Mouse (Mus musculus) neural tube, embryonic 15.5 days (tissue): ENCODE measurements at regions not wholly inside any gene's neighbourhood (a gene's known extent, or its start where the extent isn't known, plus 50 kb on each side); places are given as distances from the start of the nearest gene placed in this dataset.

ENCODE experiments used
- ATAC-seq: fragments of 200-750 bp; cut with Nextera tagmentation; 2 replicates; pipeline ENCODE4 v1.8.0; 2017; ENCODE audit warnings: mild to moderate bottlenecking, moderate TSS enrichment, moderate library complexity; ENCODE audit not compliant: low FRiP score
- H3K27ac ChIP-seq: fragments of 300-500 bp; sonication (generic); replicated peaks from 2 replicates; pipeline ENCODE4 v1.5.1; 2015; ENCODE audit warnings: mild to moderate bottlenecking, inconsistent platforms
- H3K27me3 ChIP-seq: fragments of 300-500 bp; sonication (generic); replicated peaks from 2 replicates; pipeline ENCODE4 v1.6.1; 2015; ENCODE audit warnings: inconsistent platforms
- H3K36me3 ChIP-seq: fragments of 300-500 bp; sonication (generic); 2 replicates; pipeline ENCODE4 v1.6.1; 2015; ENCODE audit warnings: inconsistent platforms
- H3K4me1 ChIP-seq: fragments of 300-500 bp; sonication (generic); 2 replicates; pipeline ENCODE4 v1.6.1; 2015; ENCODE audit warnings: inconsistent platforms
- H3K4me2 ChIP-seq: fragments of 300-500 bp; sonication (generic); 2 replicates; pipeline ENCODE4 v1.6.1; 2015; ENCODE audit warnings: inconsistent platforms, mild to moderate bottlenecking, moderate library complexity
- H3K4me3 ChIP-seq: fragments of 300-500 bp; sonication (generic); replicated peaks from 2 replicates; pipeline ENCODE4 v1.5.1; 2015; ENCODE audit warnings: mild to moderate bottlenecking, inconsistent platforms
- H3K9ac ChIP-seq: fragments of 300-500 bp; sonication (generic); replicated peaks from 2 replicates; pipeline ENCODE4 v1.6.1; 2015; ENCODE audit warnings: mild to moderate bottlenecking, inconsistent platforms
- H3K9me3 ChIP-seq: fragments of 300-500 bp; sonication (generic); replicated peaks from 2 replicates; pipeline ENCODE4 v1.6.1; 2016; ENCODE audit warnings: inconsistent platforms
- WGBS: fragments of 180-500 bp; shearing (Covaris S2); methylation state at CpG from one replicate; pipeline ENCODE4 v1.1.7; 2015; ENCODE audit warnings: mixed read lengths; 5-methylcytosine and 5-hydroxymethylcytosine counted together

GRCm38 (mm10) chr6:66255378-66255777 lies 279.8 kb upstream of the Mad2l1 start:
- 90% methylated on average over 4 of the region's 4 CpGs for WGBS
- Histone ChIP-seq H3K27ac (no peak overlapping the region), H3K9me3 (no peaks in the 10 kb centered on the region), H3K4me3 (no peak overlapping the region), H3K4me2 (no peak overlapping the region), H3K27me3 (no peaks in the 10 kb centered on the region), H3K36me3 (no peaks in the 10 kb centered on the region), H3K4me1 (no peaks in the 10 kb centered on the region), H3K9ac (no peak overlapping the region)
- ATAC-seq = no peak

GRCm38 (mm10) chr6:66263429-66263828 lies 271.8 kb upstream of the Mad2l1 start:
- Histone ChIP-seq H3K9me3 (no peaks in the 10 kb centered on the region), H3K36me3 (no peaks in the 10 kb centered on the region), H3K27ac (no peak overlapping the region), H3K9ac (no peak overlapping the region), H3K4me2 (no peak overlapping the region), H3K27me3 (no peaks in the 10 kb centered on the region), H3K4me3 (no peak overlapping the region), H3K4me1 (no peaks in the 10 kb centered on the region)
- no peak for ATAC-seq
- 88% methylated on average over 3 of the region's 3 CpGs for WGBS

- H3K4me2 ChIP-seq = no peak overlapping the region
- ATAC-seq = no peak
- H3K36me3 ChIP-seq = no peaks in the 10 kb centered on the region
- no peak overlapping the region for H3K4me3 ChIP-seq
- 79% methylated on average over 1 of the region's 1 CpGs for WGBS
- H3K9ac ChIP-seq = no peak overlapping the region
- no peaks in the 10 kb centered on the region for H3K4me1 ChIP-seq
- no peaks in the 10 kb centered on the region for H3K27me3 ChIP-seq
- no peaks in the 10 kb centered on the region for H3K9me3 ChIP-seq
- H3K27ac ChIP-seq = no peak overlapping the region
These were observed 271.3 kb upstream of the Mad2l1 start for GRCm38 (mm10) chr6:66263918-66264317.

GRCm38 (mm10) chr6:66268427-66268826 lies 266.8 kb upstream of the Mad2l1 start:
- Histone ChIP-seq H3K27me3 (no peaks in the 10 kb centered on the region), H3K4me1 (no peaks in the 10 kb centered on the region), H3K9ac (no peak overlapping the region), H3K36me3 (no peaks in the 10 kb centered on the region), H3K4me3 (no peak overlapping the region), H3K27ac (no peak overlapping the region), H3K4me2 (no peak overlapping the region), H3K9me3 (no peaks in the 10 kb centered on the region)
- ATAC-seq = no peak
- WGBS = 62% methylated on average over 3 of the region's 3 CpGs

DNA sequence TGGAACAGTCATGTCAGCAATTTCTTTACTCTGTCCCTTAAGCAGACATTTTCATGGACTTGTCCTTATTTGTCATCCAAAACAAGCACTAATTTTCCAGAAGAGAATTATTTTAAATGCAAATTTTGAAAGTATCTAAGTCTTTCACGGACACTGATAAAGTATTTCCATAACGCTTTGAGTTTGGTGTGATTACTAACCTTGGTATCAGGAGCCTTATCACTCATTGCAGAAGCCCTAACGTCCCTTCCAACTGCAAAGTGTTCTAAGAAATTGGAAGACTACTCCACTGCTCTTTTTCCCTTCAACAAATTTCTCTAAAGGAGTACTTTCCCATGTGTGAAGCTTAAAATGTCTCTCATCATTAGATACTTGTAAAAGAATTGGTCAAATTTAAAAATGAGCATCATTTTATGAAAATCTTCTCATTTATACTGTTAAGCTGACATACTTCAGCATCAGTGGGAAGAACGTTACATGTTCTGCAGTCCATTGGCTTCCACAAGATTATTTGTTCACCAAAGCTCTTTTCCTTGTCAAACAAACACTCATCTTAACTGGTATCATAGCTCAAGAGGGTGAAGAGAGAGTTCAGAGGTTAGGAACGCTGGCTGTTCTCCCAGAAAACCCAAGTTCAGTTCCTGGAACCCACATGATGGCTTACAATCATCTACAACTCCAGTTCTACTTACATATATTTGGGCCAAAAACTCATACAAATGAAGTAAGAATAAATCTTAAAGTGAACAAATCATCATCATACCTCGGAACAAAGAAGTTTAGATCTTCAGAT lies 263.6 kb upstream of the Mad2l1 start:
- no peak overlapping the region for H3K9ac ChIP-seq
- 90% methylated on average over 6 of the region's 6 CpGs for WGBS
- no peaks in the 10 kb centered on the region for H3K9me3 ChIP-seq
- no peaks in the 10 kb centered on the region for H3K4me1 ChIP-seq
- ATAC-seq = no peak
- no peaks in the 10 kb centered on the region for H3K36me3 ChIP-seq
- no peak overlapping the region for H3K27ac ChIP-seq
- H3K27me3 ChIP-seq = no peaks in the 10 kb centered on the region
- H3K4me2 ChIP-seq = no peak overlapping the region
- no peak overlapping the region for H3K4me3 ChIP-seq

GRCm38 (mm10) chr6:66272216-66272615 lies 263.0 kb upstream of the Mad2l1 start:
- Histone ChIP-seq H3K36me3 (no peaks in the 10 kb centered on the region), H3K4me1 (no peaks in the 10 kb centered on the region), H3K27ac (no peak overlapping the region), H3K4me2 (no peak overlapping the region), H3K9ac (no peak overlapping the region), H3K4me3 (no peak overlapping the region), H3K27me3 (no peaks in the 10 kb centered on the region), H3K9me3 (no peaks in the 10 kb centered on the region)
- 86% methylated on average over 2 of the region's 2 CpGs for WGBS
- ATAC-seq = no peak

GRCm38 (mm10) chr6:66274737-66275136 lies 260.5 kb upstream of the Mad2l1 start:
- WGBS = 93% methylated on average over 4 of the region's 4 CpGs

DNA sequence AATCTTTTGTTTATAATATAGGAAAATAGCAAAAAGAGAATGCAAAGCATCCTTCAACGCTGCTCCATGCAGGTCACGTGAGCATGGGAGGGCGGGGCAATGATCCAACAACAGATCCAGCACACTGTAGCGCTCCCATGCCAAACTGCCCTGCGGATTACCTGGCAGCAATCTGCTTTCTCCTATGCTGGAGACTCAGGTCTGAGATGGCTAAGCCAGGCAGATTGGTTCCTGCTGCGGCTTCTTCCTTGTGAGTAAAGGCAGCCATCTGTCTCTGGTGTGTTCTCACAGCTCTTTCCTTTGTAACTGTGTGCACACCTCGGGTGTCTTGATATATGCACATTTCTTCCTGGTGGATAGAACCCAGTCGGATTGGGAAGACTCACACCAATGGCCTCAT lies 254.5 kb upstream of the Mad2l1 start:
- H3K27me3 ChIP-seq = no peaks in the 10 kb centered on the region
- no peak overlapping the region for H3K4me2 ChIP-seq
- WGBS = 92% methylated on average over 8 of the region's 8 CpGs
- H3K27ac ChIP-seq = no peak overlapping the region
- no peak overlapping the region for H3K4me3 ChIP-seq
- ATAC-seq = no peak
- H3K36me3 ChIP-seq = no peaks in the 10 kb centered on the region
- H3K4me1 ChIP-seq = no peaks in the 10 kb centered on the region
- H3K9ac ChIP-seq = no peak overlapping the region
- 0 out of 2 replicates have a peak, but pooled peaks cover 3% of the 10 kb centered on the region for H3K9me3 ChIP-seq

More at GRCm38 (mm10) chr6:66274737-66275136, 260.5 kb upstream of the Mad2l1 start:
- ATAC-seq = no peak
- Histone ChIP-seq H3K4me3 (no peak overlapping the region), H3K9ac (no peak overlapping the region), H3K27ac (no peak overlapping the region), H3K4me2 (no peak overlapping the region), H3K36me3 (no peaks in the 10 kb centered on the region), H3K4me1 (no peaks in the 10 kb centered on the region), H3K9me3 (0 out of 2 replicates have a peak, but pooled peaks cover 3% of the 10 kb centered on the region), H3K27me3 (no peaks in the 10 kb centered on the region)

DNA sequence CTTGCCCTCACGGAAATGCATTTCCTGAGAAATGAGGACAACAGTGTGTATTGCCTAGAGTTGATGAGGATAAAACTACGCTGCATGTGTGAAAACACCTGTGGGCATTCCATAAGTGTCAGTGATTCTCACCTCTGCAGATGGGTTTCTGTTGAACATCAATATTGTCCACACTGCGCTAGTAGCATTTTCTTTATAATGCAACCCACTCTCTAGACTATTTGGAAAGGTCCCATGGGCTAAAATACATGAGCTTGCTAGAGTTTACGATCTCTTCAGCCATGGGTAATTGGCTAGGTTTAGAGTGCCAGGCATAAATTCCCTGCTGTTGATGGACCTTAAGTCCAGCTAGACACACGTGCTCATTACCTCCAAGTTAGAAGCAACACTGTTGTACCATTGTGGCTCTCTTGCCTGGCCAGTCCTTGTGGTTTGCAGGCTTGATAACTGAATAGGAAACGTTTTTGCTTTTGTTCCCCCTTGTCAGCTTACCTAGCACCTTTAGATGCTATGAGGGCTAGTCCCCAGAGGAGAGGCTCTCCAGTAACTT lies 252.5 kb upstream of the Mad2l1 start:
- no peak for ATAC-seq
- 71% methylated on average over 6 of the region's 6 CpGs for WGBS
- Histone ChIP-seq H3K9me3 (0 out of 2 replicates have a peak, but pooled peaks cover 3% of the 10 kb centered on the region), H3K4me2 (no peak overlapping the region), H3K36me3 (no peaks in the 10 kb centered on the region), H3K4me1 (no peaks in the 10 kb centered on the region), H3K9ac (no peak overlapping the region), H3K27me3 (no peaks in the 10 kb centered on the region), H3K27ac (no peak overlapping the region), H3K4me3 (no peak overlapping the region)

GRCm38 (mm10) chr6:66283521-66283920 lies 251.7 kb upstream of the Mad2l1 start:
- Histone ChIP-seq H3K36me3 (no peaks in the 10 kb centered on the region), H3K4me2 (no peak overlapping the region), H3K4me1 (no peaks in the 10 kb centered on the region), H3K27ac (no peak overlapping the region), H3K27me3 (no peaks in the 10 kb centered on the region), H3K9ac (no peak overlapping the region), H3K9me3 (no peaks in the 10 kb centered on the region), H3K4me3 (no peak overlapping the region)
- ATAC-seq = no peak
- 93% methylated on average over 4 of the region's 4 CpGs for WGBS

GRCm38 (mm10) chr6:66287607-66288006 lies 247.6 kb upstream of the Mad2l1 start:
- Histone ChIP-seq H3K4me3 (no peak overlapping the region), H3K27ac (no peak overlapping the region), H3K27me3 (no peaks in the 10 kb centered on the region), H3K36me3 (no peaks in the 10 kb centered on the region), H3K4me2 (no peak overlapping the region), H3K9me3 (no peaks in the 10 kb centered on the region), H3K4me1 (no peaks in the 10 kb centered on the region), H3K9ac (no peak overlapping the region)
- ATAC-seq = no peak

DNA sequence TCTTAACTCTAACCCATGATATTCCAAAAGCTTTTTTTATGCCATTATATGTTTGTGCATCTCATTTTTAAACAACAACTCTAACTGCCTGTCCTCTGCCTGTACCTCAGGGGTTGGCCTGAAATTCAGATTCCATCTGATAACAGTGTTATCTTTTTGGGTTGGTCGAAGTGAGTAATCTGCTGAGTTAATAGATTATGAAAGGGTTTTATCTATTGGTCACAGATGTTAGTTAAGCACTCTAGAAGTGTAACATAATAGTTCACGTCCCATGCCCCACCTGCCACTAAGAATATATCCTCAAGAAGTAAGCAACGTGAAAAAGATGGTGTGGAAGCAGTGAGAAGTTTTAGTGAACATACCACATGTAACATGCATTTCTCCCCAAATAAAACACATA lies 246.0 kb upstream of the Mad2l1 start:
- H3K36me3 ChIP-seq = no peaks in the 10 kb centered on the region
- H3K4me3 ChIP-seq = no peak overlapping the region
- no peak overlapping the region for H3K27ac ChIP-seq
- H3K9me3 ChIP-seq = no peaks in the 10 kb centered on the region
- 88% methylated on average over 3 of the region's 3 CpGs for WGBS
- H3K9ac ChIP-seq = no peak overlapping the region
- ATAC-seq = no peak
- H3K27me3 ChIP-seq = no peaks in the 10 kb centered on the region
- no peaks in the 10 kb centered on the region for H3K4me1 ChIP-seq
- H3K4me2 ChIP-seq = no peak overlapping the region
